Mouse (Mus musculus) kidney, embryonic 16.5 days (tissue): ENCODE data around the gene Kcna7. TPM values are rescaled to one million over a fixed set of nuclear protein-coding genes. Genes with fewer than 3 reads are reported as not detected.

ENCODE experiments used
- ATAC-seq: fragments of 200-750 bp; cut with Nextera tagmentation; 2 replicates; pipeline ENCODE4 v1.8.0; 2017; ENCODE audit warnings: moderate TSS enrichment; ENCODE audit not compliant: low FRiP score, low TSS enrichment
- H3K27ac ChIP-seq: fragments of 300-500 bp; sonication (generic); 2 replicates; pipeline ENCODE4 v1.5.1; 2014; ENCODE audit warnings: low read length
- H3K27me3 ChIP-seq: fragments of 300-500 bp; sonication (generic); 2 replicates; pipeline ENCODE4 v1.6.1; 2014; ENCODE audit warnings: low read length, control low read depth, mixed read lengths; ENCODE audit not compliant: insufficient read depth
- H3K36me3 ChIP-seq: fragments of 300-500 bp; sonication (generic); 2 replicates; pipeline ENCODE4 v1.6.1; 2014; ENCODE audit warnings: low read length, control low read depth, mixed read lengths; ENCODE audit not compliant: insufficient read depth
- H3K4me1 ChIP-seq: fragments of 300-500 bp; sonication (generic); 2 replicates; pipeline ENCODE4 v1.6.1; 2014; ENCODE audit warnings: low read length, control low read depth, mixed read lengths; ENCODE audit not compliant: insufficient read depth
- H3K4me2 ChIP-seq: fragments of 300-500 bp; sonication (generic); replicated peaks from 2 replicates; pipeline ENCODE4 v1.6.1; 2014; ENCODE audit warnings: low read depth, low read length
- H3K4me3 ChIP-seq: fragments of 300-500 bp; sonication (generic); 2 replicates; pipeline ENCODE4 v1.5.1; 2014; ENCODE audit warnings: mild to moderate bottlenecking, low read length
- H3K9ac ChIP-seq: fragments of 300-500 bp; sonication (generic); replicated peaks from 2 replicates; pipeline ENCODE4 v1.6.1; 2014; ENCODE audit warnings: low read length
- H3K9me3 ChIP-seq: fragments of 300-500 bp; sonication (generic); 2 replicates; pipeline ENCODE4 v1.6.1; 2016; ENCODE audit warnings: low read length, control low read depth
- WGBS: fragments of 180-500 bp; shearing (Covaris S2); extraction: QIAGEN DNeasy Blood & Tissue Kit; methylation state at CpG from one replicate; pipeline ENCODE4 v1.1.7; 2014; 5-methylcytosine and 5-hydroxymethylcytosine counted together
- polyA plus RNA-seq: library from polyadenylated mRNA; unstranded; fragments of >200 nt; fragmentation: Nextera tagmentation; extraction: Ambion mirVana; gene quantifications from 2 replicates; pipeline ENCODE4 v1.2.1, GENCODE M21; 2015

The Kcna7 gene
- polyA plus RNA-seq, 1 experiment from 2014 or later: not detected

DNA sequence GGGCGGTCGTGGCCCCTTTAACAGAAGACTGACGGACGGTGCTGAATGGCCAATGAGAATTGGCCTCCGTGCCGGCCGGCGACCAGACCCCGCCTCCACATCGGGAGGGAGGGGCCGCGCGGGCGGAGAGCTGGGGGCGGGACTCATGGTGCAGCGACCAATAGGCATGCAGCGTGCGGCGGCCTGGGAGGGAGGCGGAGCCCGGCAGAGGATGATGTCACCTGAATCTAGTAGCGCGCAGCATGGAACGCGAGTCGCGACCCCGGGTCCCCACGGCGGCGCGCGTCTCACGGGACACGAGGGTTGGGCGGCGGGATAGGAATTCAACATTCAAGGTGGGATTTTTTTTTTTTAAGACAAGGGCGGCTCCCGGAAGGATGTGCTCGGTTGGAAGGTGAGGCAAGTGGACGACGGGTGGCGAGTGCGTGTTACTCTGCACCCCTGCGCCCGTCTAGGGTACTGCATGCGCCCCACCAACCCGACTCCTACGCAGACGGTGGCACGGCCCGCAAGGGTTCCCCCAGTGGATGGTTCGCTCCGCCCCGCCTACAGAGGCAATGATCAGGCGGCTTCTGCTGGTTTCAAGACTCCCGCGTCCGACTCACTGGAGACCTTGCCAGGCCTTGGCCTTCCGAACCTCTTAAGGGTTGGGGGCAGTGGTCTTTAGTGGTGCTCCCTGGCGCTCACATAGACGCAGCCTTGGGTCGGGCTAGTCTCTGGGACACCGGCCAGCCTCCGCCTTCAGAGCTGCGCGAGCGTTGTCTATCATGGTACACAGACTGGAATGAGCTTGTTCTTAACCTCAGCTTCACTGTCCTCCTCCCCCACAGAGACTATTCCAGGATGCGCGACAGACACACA, 38.2 kb upstream of the Kcna7 start:
- Histone ChIP-seq H3K4me3 (peak overlapping the region; percentile 60), H3K27me3 (peaks cover 57% of the 10 kb centered on the region), H3K4me2 (peak overlapping the region; percentile 98), H3K9me3 (no peaks in the 10 kb centered on the region), H3K27ac (peak overlapping the region; percentile 43; the same call in 1 of the 2 replicates), H3K4me1 (peaks cover 28% of the 10 kb centered on the region), H3K9ac (peak overlapping the region; percentile 67), H3K36me3 (no peaks in the 10 kb centered on the region; the same call in 1 of the 2 replicates)
- peak; percentile 79 for ATAC-seq
- WGBS: under 1% methylated on average over 70 of the region's 70 CpGs

DNA sequence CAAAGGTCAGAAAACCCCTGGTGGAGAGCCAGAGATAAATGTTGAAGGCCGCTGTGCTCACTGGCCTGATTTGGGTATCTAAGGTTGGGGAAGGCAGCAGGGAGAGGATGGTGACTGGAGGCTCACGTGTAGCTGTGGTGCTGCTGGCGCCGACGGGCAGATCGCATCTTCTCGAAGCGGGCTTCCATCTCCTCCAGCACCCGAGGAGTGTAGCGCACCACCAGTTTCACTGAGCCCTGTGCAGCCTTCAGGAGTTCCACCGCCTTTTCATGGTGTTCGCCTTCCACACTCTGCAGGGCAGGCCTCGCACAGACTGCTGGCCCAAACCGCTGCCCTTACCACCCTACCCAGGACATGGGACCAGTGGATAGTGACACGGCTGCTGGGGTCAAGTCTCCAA, 37.3 kb upstream of the Kcna7 start:
- H3K9ac ChIP-seq: no peak overlapping the region
- H3K4me1 ChIP-seq: peaks cover 28% of the 10 kb centered on the region
- peak overlapping the region; percentile 98; the same call in 1 of the 2 replicates for H3K4me2 ChIP-seq
- ATAC-seq: no peak
- no peaks in the 10 kb centered on the region for H3K9me3 ChIP-seq
- H3K27ac ChIP-seq: no peak overlapping the region
- H3K27me3 ChIP-seq: peaks cover 48% of the 10 kb centered on the region
- H3K36me3 ChIP-seq: no peaks in the 10 kb centered on the region; the same call in 1 of the 2 replicates
- 85% methylated on average over 15 of the region's 15 CpGs for WGBS
- H3K4me3 ChIP-seq: no peak overlapping the region

GRCm38 (mm10) chr7:45369022-45369745, 36.3 kb upstream of the Kcna7 start:
- WGBS: 73% methylated on average over 16 of the region's 16 CpGs
- H3K4me2 ChIP-seq: 0 out of 2 replicates have a peak overlapping the region, but pooled peaks have one; percentile 96

DNA sequence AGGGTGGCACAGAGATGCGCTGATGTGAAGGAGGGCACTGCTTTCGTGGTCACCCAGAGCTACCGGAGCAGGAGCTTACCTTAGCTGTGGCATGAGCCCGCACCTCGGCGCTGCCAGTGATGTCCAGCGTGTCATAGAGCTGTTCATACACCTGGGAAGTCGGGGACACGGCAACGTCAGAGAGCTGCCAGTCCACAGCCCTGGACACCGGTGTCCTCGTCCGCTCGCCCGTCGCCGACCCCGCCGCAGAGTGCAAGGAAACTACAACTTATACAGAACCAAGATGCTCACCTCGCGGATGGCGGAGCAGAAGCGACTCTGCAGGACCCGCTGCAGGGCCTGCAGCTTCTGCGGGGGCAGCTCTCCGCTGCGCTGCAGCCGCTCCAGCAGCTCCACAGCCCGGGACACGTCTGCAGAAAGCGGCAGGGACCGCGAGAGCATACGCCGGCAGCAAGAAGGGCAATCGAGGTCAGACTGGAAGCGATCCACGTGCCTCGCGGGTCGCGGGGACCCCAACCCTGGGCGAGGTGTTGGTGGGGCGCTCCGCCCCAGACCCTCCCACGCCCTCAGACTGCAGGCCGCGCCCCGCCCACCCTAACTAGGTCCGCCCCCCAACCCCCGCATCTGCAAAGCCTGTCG, 35.5 kb upstream of the Kcna7 start:
- WGBS: 6% methylated on average over 52 of the region's 52 CpGs
- ATAC-seq: peak; percentile 0; the same call in 1 of the 2 replicates
- H3K9ac ChIP-seq: peak overlapping the region; percentile 22
- H3K9me3 ChIP-seq: no peaks in the 10 kb centered on the region
- peak overlapping the region; percentile 59 for H3K4me3 ChIP-seq
- H3K4me1 ChIP-seq: peaks cover 28% of the 10 kb centered on the region
- peak overlapping the region; percentile 96 for H3K4me2 ChIP-seq
- no peak overlapping the region for H3K27ac ChIP-seq
- peaks cover 9% of the 10 kb centered on the region for H3K36me3 ChIP-seq
- peaks cover 32% of the 10 kb centered on the region for H3K27me3 ChIP-seq

More at GRCm38 (mm10) chr7:45369022-45369745, 36.3 kb upstream of the Kcna7 start:
- Histone ChIP-seq H3K9me3 (no peaks in the 10 kb centered on the region), H3K4me1 (peaks cover 28% of the 10 kb centered on the region), H3K27me3 (peaks cover 38% of the 10 kb centered on the region), H3K9ac (no peak overlapping the region), H3K27ac (no peak overlapping the region), H3K4me3 (no peak overlapping the region), H3K36me3 (peaks cover 8% of the 10 kb centered on the region)
- no peak for ATAC-seq

DNA sequence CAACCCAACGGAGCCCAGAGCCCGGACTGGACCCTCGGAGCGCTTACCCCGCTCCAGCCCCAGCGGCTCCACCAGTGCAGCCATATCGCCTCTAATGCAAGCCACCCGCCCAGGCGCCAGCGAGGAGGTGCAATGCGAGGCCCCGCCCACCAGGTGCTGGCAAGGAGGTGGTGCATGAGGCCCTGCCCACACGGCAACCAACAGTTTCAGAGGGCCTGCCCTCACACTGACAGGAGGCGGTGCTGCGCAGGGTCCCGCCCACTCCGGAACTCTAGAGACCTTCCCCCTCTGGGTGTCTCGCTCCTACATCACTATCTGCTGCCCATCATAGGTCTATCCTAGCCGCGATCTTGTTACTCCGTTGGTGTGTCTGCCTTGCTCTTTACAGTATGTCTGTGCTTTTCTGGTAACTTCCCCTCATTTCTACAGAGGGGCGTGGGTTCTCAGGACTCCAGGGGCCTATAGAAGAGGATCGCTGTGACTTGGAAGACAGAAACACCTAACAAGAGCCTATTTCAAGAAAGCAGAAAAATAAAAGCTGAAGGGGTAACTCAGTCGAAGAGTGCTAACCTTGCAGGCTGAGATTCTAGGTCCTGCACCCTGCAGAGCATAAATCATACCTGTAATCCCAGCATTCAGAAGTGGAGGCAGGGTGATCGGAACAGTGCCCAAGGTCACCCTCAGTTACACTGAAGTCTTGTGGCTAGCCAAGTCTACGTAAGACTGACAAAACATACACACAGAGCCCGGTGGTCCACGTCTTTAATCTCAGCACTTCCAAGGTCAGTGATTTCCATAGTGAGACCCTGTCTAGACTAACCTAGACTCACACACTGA, 34.8 kb upstream of the Kcna7 start, which contains the start of gene Lin7b:
Gene Lin7b (minus strand): TSS at position 109 of the 837 bp plus-strand sequence.
- peaks cover 24% of the 10 kb centered on the region for H3K27me3 ChIP-seq
- ATAC-seq: peak; percentile 79
- peaks cover 15% of the 10 kb centered on the region for H3K36me3 ChIP-seq
- H3K4me3 ChIP-seq: peak within 1 kb of the TSS; percentile 59
- WGBS: 7% methylated on average over 27 of the region's 28 CpGs
- H3K9me3 ChIP-seq: no peaks in the 10 kb centered on the region
- peak within 1 kb of the TSS; percentile 96 for H3K4me2 ChIP-seq
- H3K4me1 ChIP-seq: peaks cover 28% of the 10 kb centered on the region
- peak within 1 kb of the TSS; percentile 22 for H3K9ac ChIP-seq
- no peak within 1 kb of the TSS for H3K27ac ChIP-seq

- Histone ChIP-seq H3K27ac (no peak overlapping the region), H3K36me3 (peaks cover 31% of the 10 kb centered on the region), H3K4me2 (no peak overlapping the region), H3K9me3 (no peaks in the 10 kb centered on the region), H3K4me3 (no peak overlapping the region), H3K9ac (no peak overlapping the region), H3K4me1 (peaks cover 20% of the 10 kb centered on the region), H3K27me3 (peaks cover 16% of the 10 kb centered on the region)
- WGBS: 83% methylated on average over 5 of the region's 5 CpGs
- ATAC-seq: no peak
Measured at GRCm38 (mm10) chr7:45372371-45372770, 33.1 kb upstream of the Kcna7 start.

GRCm38 (mm10) chr7:45374620-45375019, 30.8 kb upstream of the Kcna7 start:
- H3K9me3 ChIP-seq: no peaks in the 10 kb centered on the region
- peaks cover 11% of the 10 kb centered on the region; the same call in 1 of the 2 replicates for H3K4me1 ChIP-seq
- H3K27me3 ChIP-seq: peaks cover 3% of the 10 kb centered on the region
- H3K9ac ChIP-seq: no peak overlapping the region
- WGBS: 91% methylated on average over 8 of the region's 8 CpGs
- no peak overlapping the region for H3K4me2 ChIP-seq
- H3K27ac ChIP-seq: no peak overlapping the region
- ATAC-seq: no peak
- H3K36me3 ChIP-seq: peaks cover 54% of the 10 kb centered on the region
- no peak overlapping the region for H3K4me3 ChIP-seq

DNA sequence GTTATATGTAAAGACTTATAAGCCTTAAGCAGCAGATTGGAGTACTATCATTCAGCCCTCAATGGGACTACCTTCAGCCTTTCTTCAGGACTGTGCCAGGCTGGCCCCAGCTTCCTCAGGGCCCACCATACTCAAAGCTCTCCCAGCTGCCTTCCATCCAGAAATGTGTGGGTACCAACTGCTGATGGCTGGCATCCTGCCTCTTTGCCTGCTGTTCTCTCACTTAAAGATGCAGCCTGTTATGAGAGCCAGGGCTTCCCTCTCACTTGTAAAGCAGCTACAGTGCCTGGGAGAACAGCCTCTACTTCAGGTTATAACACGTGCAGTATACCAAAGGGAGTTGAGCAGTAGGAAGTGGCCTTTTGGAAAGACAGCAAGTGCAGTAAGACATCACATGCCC, 29.4 kb upstream of the Kcna7 start:
- Histone ChIP-seq H3K4me1 (0 out of 2 replicates have a peak, but pooled peaks cover under 1% of the 10 kb centered on the region), H3K9ac (no peak overlapping the region), H3K9me3 (no peaks in the 10 kb centered on the region), H3K27ac (no peak overlapping the region), H3K4me3 (no peak overlapping the region), H3K27me3 (no peaks in the 10 kb centered on the region), H3K4me2 (no peak overlapping the region), H3K36me3 (peaks cover 67% of the 10 kb centered on the region)
- WGBS: 90% methylated on average over 1 of the region's 1 CpGs
- ATAC-seq: no peak

DNA sequence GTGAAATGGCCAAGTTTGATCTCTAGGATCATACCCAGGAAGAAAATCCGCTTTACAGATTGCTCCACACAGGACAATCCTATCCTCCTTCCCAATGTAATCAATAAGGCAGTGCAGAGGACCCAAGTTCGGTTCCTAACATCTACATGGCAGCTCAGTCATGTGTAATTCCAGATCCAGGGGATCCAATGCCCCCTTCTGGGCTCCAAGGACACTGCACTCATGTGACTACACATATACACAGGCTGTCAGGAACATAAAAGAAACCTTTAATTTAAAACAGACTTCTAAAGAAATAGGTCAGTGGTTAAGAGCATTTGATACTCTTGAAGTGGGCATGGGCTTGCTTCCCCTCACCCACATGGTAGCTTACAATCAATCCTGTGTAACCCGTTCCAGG, 19.4 kb upstream of the Kcna7 start:
- no peaks in the 10 kb centered on the region for H3K4me1 ChIP-seq
- 82% methylated on average over 3 of the region's 3 CpGs for WGBS

More for the DNA sequence above, 19.4 kb upstream of the Kcna7 start:
- Histone ChIP-seq H3K9ac (no peak overlapping the region), H3K27me3 (no peaks in the 10 kb centered on the region), H3K27ac (no peak overlapping the region), H3K4me2 (no peak overlapping the region), H3K4me3 (no peak overlapping the region), H3K36me3 (peaks cover 95% of the 10 kb centered on the region), H3K9me3 (no peaks in the 10 kb centered on the region)
- ATAC-seq: no peak
